25 mouse cellular contexts compared by ENCODE assay signal in the genomic region with DNA sequence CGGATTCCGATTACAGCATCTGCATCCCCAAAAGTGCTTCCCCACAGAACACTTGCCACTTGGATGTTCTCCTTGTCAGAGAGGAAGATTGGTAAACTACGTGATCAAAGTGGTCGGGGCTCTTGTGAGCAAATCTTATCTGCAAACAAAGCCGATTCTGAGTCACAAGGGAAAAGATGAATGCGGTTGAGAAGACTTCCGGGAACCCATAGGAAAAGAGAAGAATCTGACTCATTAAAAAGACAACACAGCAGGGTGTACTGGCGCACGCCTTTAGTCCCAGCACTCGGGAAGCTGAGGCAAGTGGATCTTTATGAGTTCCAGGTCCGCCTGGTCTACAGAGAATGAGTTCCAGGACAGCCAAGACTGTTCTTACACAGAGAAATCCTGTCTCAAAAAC. TPM values are rescaled to one million over a fixed set of nuclear protein-coding genes. Genes with fewer than 3 reads are reported as not detected.
"Had no signal": no experiment of that assay in that cellular context is flagged by ENCODE, and none has a peak within 500 bp of the region (broad histone marks: within the 10 kb centered on the region; RNA-seq: fewer than 3 reads in every experiment).

No protein-coding gene starts in this region.

- H3K4me1 ChIP-seq: megakaryocyte, embryonic 14.5 days; midbrain, embryonic 12.5 days; neural tube, embryonic 12.5 days; stomach, embryonic 15.5 days had no signal

- H3K9ac ChIP-seq: liver, postnatal 0 days; lung, embryonic 15.5 days; midbrain, embryonic 12.5 days; neural tube, embryonic 12.5 days; stomach, embryonic 15.5 days had no signal

- DNase-seq: liver, postnatal 0 days; lung, adult 2 months; lung, postnatal 14 days; lung, postnatal 36 days; midbrain, embryonic 14.5 days; right cerebral cortex, postnatal 14 days; thymus, adult 2 months; thymus, postnatal 25 days; thymus, postnatal 4 days had no signal

- ATAC-seq: liver, postnatal 0 days; lung, postnatal 0 days had no signal

- H3K4me2 ChIP-seq: lung, embryonic 15.5 days; midbrain, embryonic 12.5 days; neural tube, embryonic 12.5 days; stomach, embryonic 15.5 days had no signal

- H3K36me3 ChIP-seq: lung, embryonic 15.5 days; midbrain, embryonic 12.5 days; neural tube, embryonic 12.5 days; stomach, embryonic 15.5 days had no signal

- H3K27me3 ChIP-seq: lung, embryonic 15.5 days; megakaryocyte, embryonic 14.5 days; midbrain, embryonic 12.5 days; neural tube, embryonic 12.5 days; stomach, embryonic 15.5 days had no signal

- H3K4me3 ChIP-seq: lung, embryonic 15.5 days; megakaryocyte, embryonic 14.5 days; midbrain, embryonic 12.5 days; neural tube, embryonic 12.5 days; stomach, embryonic 15.5 days had no signal

- H3K9me3 ChIP-seq: lung, embryonic 15.5 days; midbrain, embryonic 12.5 days; neural tube, embryonic 12.5 days; stomach, embryonic 15.5 days had no signal

- H3K27ac ChIP-seq: lung, embryonic 15.5 days; macrophage; midbrain, embryonic 12.5 days; neural tube, embryonic 12.5 days; stomach, embryonic 15.5 days; stomach, postnatal 0 days had no signal

RNA-seq across cellular contexts. Expression of gene Gm15217, which starts 40.4 kb away (rescaled TPM):
- total RNA-seq: megakaryocyte progenitor cell, adult 5-6 weeks; midbrain, postnatal 0 days; monocyte, adult 5-6 weeks; neutrophil, adult 5-6 weeks had no signal
- polyA plus RNA-seq: liver, postnatal 0 days; macrophage; midbrain, embryonic 12.5 days; midbrain, embryonic 14.5 days; midbrain, postnatal 0 days; neural tube, embryonic 12.5 days; neural tube, embryonic 14.5 days; spleen, adult 2 months; testis, adult 2 months; thymus, adult 2 months; urinary bladder, adult 2 months had no signal

RNA-seq across cellular contexts. Expression of gene Bmp4, which starts 51.7 kb away (rescaled TPM):
- total RNA-seq: megakaryocyte progenitor cell, adult 5-6 weeks; monocyte, adult 5-6 weeks; neutrophil, adult 5-6 weeks had no signal
- polyA plus RNA-seq: macrophage had no signal
